Mouse (Mus musculus) kidney, adult 8-10 months (tissue): ENCODE measurements around the gene Atic.
A peak's percentile ranks its signal among the peaks of the same experiment; 100 is the strongest.

Experiments
- DNase-seq, 2 experiments: peaks; one replicate each; pipeline ENCODE4 v3.0.0; 2022

Gene Atic

DNA sequence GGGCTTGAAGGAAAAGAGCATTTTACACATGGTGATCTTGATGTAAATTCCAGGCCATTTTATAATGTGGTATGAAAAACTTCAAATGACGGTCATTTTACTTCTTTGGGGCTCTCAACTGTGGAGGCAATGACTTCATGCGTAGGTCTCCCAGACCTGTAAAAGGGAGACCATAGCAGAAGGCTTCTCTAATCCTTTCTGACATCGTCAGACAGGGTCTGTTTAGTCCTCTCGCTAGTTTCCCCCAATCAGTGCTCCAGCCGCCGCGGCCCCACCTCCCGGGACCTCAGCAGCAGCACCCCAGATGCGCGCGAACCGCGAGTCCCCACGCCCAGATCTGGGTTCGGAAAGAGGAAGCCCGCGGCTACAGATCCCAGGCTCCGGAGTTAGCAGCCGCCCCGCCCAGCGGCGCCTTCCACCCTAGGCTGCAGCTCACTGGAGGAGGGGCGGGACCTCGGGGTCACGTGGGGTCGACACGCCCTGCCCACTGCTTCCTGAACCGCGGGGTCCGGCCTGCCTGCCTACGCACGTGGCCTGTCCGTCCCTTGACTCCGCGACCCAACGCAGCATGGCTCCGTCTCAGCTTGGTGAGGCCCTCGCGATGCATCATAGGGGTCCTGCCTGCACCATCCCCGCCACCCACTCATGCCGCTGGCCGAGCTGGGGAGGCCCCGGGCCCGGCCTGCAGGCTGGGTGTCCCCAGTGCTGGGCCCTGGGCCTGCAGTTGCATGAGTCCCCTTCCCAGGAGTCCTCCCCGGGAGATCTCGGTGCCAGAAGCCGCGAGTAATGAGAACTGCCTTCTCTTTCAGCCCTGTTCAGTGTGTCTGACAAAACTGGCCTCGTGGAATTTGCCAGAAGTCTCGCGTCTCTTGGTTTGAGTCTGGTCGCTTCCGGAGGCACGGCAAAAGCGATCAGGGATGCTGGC, at the start of gene Atic:
TSS of gene Atic (plus strand) at position 463 of the 925 bp plus-strand sequence.
- DNase-seq: peak; percentile 89 to 91

DNA sequence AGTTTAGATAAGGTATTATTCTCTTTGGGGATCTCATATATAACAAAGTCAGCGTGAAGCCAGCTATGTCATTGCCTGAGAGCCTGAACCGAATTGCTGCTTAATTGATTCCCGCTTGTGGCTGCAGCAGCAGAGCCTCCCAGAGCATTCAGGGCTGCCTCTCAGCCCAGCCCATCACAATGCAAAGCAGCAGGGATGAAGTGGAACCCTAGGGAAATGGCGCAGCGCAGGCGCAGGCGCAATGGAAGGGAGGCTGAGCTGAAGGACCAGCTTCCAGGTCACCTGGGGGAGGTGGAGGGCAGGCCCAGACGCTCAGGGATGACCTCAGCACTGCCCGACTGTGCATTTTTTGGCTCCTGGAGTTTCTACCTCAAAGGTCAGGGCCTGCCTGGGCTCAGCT, 49.7 kb upstream of the Atic start:
- DNase-seq: peak in 1 of 2 experiments; percentile 5

DNA sequence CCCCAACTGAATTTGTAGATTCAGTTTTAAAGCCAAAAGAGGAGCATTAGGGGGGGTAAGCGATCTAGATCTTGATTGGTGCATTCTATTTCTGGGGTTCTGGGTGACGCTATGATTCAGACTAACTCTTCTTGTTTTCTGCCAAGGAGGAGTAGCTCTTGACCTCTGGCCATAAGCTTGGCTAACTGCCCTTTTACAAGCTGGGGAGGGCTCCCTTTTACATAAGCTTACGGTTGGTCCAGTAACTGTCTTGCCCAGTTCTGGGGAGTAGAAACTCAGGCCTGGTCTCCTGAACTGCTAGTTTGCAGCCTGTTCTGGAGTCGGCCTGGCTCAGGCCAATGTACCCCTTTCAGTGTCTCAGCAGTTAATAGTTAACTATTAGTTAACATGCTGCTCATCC, 41.9 kb upstream of the Atic start:
- peak; percentile 9 to 24 for DNase-seq

DNA sequence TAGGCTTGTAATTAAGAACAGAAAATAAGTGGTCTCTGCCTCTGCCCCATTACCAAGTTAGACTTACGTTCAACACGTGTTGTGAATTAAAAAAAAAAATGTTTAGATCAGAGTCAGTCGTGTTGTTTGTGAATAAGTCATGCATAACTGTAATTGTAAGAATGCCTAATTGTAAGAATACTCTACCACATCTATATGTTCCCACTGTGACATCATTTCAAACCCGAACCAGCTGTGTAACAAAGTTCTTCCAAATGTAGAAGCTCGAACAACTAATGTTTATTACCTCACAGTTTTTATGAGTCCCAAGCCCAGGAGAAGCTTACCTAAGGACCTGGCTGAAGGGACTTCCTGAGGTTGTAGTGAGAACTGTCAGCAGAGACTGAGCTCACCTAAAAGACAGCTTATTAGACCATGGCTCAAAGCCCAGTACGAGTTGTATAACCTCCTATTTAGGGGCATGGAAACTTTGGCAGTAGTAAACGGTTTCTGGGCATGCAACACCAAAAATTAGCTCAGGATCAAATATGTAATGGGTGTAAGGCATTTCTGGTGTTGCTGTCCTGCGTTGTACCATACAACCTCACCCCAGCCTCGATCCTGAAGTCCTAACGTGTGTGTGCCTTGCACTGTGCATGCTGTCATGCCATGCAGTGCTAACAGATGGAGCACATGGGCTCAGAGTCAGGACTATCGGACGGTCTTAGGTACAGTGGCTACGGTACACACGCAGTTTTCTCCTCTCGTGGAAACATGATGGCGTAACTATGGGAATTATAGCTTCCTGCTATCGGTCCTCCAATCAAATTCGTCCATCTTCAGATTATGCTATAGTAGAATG, 27.9 kb upstream of the Atic start:
- DNase-seq: no peak

- no peak for DNase-seq
Observed at GRCm38 (mm10) chr1:71530779-71531178, 26.2 kb upstream of the Atic start.

GRCm38 (mm10) chr1:71531653-71532052, 25.3 kb upstream of the Atic start:
- peak; percentile 19 to 81 for DNase-seq

GRCm38 (mm10) chr1:71539641-71540040, 17.3 kb upstream of the Atic start:
- no peak for DNase-seq

- no peak for DNase-seq
Observed at GRCm38 (mm10) chr1:71540437-71540836, 16.5 kb upstream of the Atic start.

DNA sequence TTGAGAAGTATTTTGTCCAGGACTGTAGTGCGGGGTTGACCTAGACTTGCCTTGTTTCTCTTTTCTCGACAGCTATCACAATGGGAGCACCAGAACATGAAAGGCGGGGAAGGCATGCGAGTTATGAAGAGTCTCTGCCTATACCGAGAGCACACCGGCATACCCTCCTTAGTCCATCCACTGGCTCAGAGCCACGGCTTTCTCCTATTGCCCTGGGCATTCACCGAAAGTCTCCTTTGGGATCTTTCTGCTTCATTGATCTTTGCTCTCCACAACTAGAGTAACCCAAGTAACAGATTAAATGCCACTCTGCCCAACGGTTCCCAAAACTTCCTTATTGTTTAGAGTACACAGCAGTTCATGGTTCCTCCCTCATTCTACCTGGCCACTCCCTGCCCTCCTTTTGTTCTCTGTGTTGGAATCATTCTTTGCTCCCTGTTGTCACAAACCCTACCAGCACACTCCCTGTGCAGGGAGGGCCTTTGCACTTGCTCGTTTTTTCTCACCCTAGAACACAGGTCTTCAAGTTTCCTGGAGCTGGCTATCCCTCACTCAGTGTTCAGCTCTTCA, 6.2 kb upstream of the Atic start:
- peak; percentile 11 to 32 for DNase-seq

- no peak for DNase-seq
Observed at GRCm38 (mm10) chr1:71560626-71561025, 3.7 kb downstream of the Atic start.

GRCm38 (mm10) chr1:71564291-71564690, 7.3 kb downstream of the Atic start:
- no peak for DNase-seq

DNA sequence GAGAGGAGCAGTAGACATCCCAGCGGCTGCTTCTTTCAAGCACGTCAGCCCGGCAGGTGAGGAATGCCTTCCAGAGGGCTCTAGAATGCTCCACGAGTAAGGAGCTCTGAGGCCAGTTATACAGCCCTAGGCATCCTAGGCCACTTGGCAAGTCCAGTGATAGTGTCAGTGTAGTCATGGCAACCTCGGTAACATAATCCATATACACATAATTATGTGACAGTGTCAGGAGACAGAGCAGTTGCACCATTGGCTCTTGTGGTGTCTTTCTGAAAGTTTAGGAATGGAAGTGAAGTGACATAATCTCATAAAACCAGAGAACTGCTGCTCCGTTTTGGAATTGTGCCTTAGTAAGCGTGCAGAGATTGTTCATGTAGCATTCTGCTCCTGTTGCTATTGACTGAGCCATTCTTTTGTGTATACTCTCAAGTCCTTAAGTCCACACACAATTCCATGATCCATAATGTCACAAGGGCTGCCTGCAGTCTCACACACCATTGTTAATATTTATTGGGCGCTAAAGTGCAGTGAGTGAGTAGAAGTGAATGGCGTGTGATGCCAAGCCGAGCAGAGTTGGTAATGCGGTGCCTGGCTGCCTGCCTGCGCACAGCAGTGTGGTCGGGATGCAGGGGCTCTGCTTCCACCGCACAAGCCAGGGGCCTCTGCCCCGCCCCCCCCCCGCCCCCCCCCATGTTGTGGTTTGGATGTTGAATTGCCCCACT, 11.1 kb downstream of the Atic start:
- no peak for DNase-seq

GRCm38 (mm10) chr1:71570116-71570515, 13.2 kb downstream of the Atic start:
- no peak for DNase-seq

GRCm38 (mm10) chr1:71575987-71576386, 19.0 kb downstream of the Atic start:
- DNase-seq: no peak

DNA sequence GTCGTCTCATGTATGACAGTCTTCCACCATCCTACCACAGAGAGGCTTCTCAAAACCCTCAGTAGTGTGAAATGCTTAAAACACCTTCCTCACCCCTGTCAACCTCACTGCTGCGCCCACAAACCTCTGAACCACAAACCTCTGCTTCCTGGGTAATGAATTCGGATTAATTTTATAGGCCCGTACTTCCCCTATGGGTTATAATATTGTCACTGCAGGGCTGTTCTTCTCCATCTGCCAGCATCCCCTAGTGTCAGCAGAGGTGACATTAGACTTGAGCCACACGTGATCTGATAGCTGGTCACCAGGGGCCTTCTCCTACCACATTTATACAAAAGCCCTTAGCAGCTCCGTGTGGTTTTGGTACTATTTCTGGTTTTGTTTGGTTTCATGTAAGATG, 19.9 kb downstream of the Atic start:
- DNase-seq: no peak

DNA sequence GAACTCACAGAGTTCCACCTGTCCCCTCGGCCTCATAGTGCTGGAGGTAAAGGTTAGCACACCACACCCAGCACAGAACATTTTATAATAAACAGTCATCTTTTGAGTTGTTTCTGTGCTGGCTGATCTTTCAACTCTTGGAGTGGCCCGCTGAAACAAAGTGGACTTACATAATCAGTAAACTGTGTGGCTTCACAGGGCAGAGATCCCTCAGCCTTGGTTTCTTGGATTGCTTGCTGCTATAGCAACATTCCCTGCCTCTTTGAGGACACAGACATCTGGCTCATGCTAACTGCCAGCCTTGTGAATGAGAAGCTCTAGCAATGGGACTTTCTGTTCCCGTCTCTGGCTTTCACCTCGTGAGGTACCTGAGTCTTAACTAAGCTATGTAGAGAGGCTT, 22.6 kb downstream of the Atic start:
- peak; percentile 46 to 69 for DNase-seq

GRCm38 (mm10) chr1:71580408-71580807, 23.5 kb downstream of the Atic start:
- no peak for DNase-seq

- no peak for DNase-seq
Observed at GRCm38 (mm10) chr1:71583302-71583701, 26.4 kb downstream of the Atic start.

DNA sequence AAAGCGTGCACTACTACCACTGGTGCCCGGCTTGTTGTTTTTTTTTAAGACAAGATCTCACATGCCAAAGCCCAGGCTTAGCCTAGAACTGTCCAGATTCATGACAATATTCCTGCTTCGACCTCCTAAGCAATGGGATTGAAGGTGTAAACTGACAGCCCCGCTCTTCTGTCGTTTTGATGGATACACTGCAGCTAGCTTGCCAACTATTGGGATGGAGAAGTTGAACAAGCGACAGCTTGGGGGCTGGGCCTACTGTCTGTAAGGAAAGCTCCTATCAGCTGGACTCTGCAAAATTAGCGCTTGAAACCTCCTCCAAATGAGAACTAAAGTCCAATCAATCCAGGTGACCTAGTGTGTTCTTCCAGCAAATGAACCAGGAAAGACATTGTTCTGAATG, 26.9 kb downstream of the Atic start:
- DNase-seq: no peak

GRCm38 (mm10) chr1:71586658-71587057, 29.7 kb downstream of the Atic start:
- no peak for DNase-seq

DNA sequence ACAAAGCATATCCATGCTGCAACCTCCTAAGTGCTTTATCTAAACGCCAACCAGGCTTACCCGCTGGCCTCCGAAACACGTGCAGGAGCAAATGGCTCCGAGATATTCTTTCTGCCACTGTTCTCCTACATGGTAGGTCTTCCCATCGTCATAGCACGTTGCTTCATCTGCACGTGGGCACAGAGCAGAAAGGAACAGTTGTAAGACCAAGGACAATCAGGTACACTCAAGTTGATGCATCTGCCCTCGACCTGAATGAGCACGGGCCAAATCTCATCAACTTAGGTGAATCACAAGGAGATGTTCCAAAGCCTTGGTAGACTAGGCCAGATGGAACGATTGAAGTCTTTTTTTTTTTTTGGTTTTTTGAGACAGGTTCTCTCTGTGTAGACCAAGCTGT, 33.1 kb downstream of the Atic start:
- no peak for DNase-seq

GRCm38 (mm10) chr1:71593184-71593583, 36.2 kb downstream of the Atic start:
- no peak for DNase-seq

GRCm38 (mm10) chr1:71594268-71594667, 37.3 kb downstream of the Atic start:
- no peak for DNase-seq
